Mouse (Mus musculus): ENCODE measurements around the gene Pea15a. TPM values are rescaled to one million over a fixed set of nuclear protein-coding genes. Genes with fewer than 3 reads are reported as not detected.

The Pea15a gene
- polyA plus RNA-seq, 1 experiment from 2014 or later, result 91.8 TPM

DNA sequence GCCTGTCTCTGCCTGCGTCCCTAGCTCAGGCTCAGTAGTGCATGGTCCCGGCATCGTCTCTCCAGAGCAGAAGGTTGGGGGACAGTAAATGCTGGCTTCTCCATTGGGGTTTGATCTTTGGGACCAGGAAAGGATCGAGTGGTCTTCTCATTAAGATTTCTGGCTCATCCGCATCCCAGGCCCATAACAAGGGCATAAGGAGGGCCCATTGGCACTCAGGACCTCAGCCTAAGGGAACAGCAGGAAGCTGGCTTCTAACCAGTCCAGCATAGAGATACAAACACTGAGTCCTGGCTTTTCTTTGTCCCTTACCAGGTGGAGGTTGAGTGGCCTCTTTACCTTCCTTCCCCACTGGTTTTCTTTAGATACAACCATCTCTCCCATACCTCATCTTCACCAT, 8.8 kb downstream of the Pea15a start:
- Histone ChIP-seq H3K36me3 (ENCODE audit: insufficient read depth, low read length) (peaks cover 64% of the 10 kb centered on the region), H3K4me3 (replicated peaks; ENCODE audit: low read depth, low read length) (no peak overlapping the region), H3K9me3 (replicated peaks; ENCODE audit: low read length) (no peaks in the 10 kb centered on the region), H3K4me1 (replicated peaks; ENCODE audit: insufficient read depth, low read length) (peaks cover 18% of the 10 kb centered on the region), H3K27ac (no peak overlapping the region), H3K4me2 (ENCODE audit: low read length) (no peak overlapping the region), H3K27me3 (ENCODE audit: insufficient read depth, low read length) (no peaks in the 10 kb centered on the region), H3K9ac (ENCODE audit: low read depth, low read length) (no peak overlapping the region)
- WGBS, result 85% methylated on average over 5 of the region's 5 CpGs
- no peak for TF ChIP-seq CTCF (IDR thresholded peaks at IDR 0.05; ENCODE audit: low read depth)
- ATAC-seq (replicated peaks; ENCODE audit: low FRiP score, low read depth), result no peak
- DNase-seq (ENCODE audit: low spot score), result no peak

DNA sequence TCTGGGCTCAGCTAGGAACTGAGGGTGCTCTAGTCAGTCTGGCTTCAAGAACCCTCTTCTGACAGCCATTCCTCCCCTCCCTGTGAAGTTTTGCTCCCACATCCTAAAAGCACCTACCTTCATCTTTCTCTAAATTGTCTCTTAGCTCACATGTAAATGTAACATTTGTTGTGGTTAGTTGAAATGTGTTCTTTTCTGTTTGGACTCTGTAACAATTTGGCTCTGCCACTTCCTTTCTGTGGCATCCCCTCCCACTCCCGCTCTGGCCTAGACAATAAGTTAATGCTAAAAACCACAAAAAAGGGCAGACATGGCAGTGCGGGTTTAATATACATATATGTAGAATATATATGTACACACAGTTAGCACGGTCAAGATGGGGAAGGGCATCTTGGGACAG, 9.5 kb downstream of the Pea15a start:
- Histone ChIP-seq H3K36me3 (ENCODE audit: insufficient read depth, low read length) (peaks cover 71% of the 10 kb centered on the region), H3K9me3 (replicated peaks; ENCODE audit: low read length) (no peaks in the 10 kb centered on the region), H3K4me2 (ENCODE audit: low read length) (no peak overlapping the region), H3K4me3 (replicated peaks; ENCODE audit: low read depth, low read length) (no peak overlapping the region), H3K27ac (no peak overlapping the region), H3K9ac (ENCODE audit: low read depth, low read length) (no peak overlapping the region), H3K4me1 (replicated peaks; ENCODE audit: insufficient read depth, low read length) (peaks cover 11% of the 10 kb centered on the region), H3K27me3 (ENCODE audit: insufficient read depth, low read length) (no peaks in the 10 kb centered on the region)
- WGBS, result 88% methylated on average over 3 of the region's 3 CpGs
- ATAC-seq (replicated peaks; ENCODE audit: low FRiP score, low read depth) (no peak), DNase-seq (ENCODE audit: low spot score) (no peak)
- no peak for TF ChIP-seq CTCF (IDR thresholded peaks at IDR 0.05; ENCODE audit: low read depth)

DNA sequence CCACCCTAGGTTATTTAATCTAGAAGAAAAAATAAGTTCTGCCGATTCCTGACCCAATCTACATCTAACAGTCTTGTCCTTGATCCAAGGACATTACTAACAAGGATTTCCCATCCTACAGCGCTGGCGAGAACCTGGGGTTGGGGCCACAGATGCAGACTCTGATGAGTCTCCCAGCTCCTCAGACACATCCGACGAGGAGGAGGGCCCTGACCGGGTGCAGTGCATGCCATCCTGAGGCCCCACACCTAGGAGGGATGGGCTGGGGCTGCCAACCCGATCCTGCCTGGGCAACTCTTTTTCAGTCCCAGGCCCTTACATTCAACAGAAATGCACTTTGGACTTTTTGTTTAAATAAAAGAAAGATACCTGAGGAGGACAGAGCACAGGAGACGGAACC, 12.2 kb downstream of the Pea15a start:
- Histone ChIP-seq H3K9me3 (replicated peaks; ENCODE audit: low read length) (no peaks in the 10 kb centered on the region), H3K27me3 (ENCODE audit: insufficient read depth, low read length) (no peaks in the 10 kb centered on the region), H3K9ac (ENCODE audit: low read depth, low read length) (no peak overlapping the region), H3K4me2 (ENCODE audit: low read length) (no peak overlapping the region), H3K4me3 (replicated peaks; ENCODE audit: low read depth, low read length) (no peak overlapping the region), H3K27ac (no peak overlapping the region), H3K36me3 (ENCODE audit: insufficient read depth, low read length) (peaks cover 84% of the 10 kb centered on the region), H3K4me1 (replicated peaks; ENCODE audit: insufficient read depth, low read length) (no peaks in the 10 kb centered on the region)
- DNase-seq (ENCODE audit: low spot score) (no peak), ATAC-seq (replicated peaks; ENCODE audit: low FRiP score, low read depth) (no peak)
- TF ChIP-seq CTCF (IDR thresholded peaks at IDR 0.05; ENCODE audit: low read depth), result no peak
- WGBS, result 75% methylated on average over 8 of the region's 8 CpGs

DNA sequence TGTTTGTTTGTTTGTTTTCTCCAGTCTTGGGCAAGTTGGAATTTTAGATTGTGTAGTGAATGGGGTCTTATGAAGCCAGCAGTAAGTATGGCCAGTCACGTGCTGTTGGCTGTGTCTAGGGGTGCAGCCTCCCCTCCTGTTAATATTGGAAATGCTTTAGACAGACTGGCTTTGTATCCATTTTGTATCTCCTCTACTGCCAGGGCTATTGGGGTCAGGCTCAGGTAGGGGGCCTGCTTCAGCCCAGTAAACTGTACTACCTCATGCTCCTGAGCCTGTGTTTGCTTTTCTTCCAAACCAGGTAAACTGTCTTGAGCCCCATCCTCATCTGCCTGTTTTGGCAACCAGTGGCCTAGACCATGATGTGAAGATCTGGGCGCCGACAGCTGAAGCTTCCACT, 14.4 kb downstream of the Pea15a start:
- TF ChIP-seq CTCF (IDR thresholded peaks at IDR 0.05; ENCODE audit: low read depth), result no peak
- Histone ChIP-seq H3K9ac (ENCODE audit: low read depth, low read length) (no peak overlapping the region), H3K4me1 (replicated peaks; ENCODE audit: insufficient read depth, low read length) (no peaks in the 10 kb centered on the region), H3K27me3 (ENCODE audit: insufficient read depth, low read length) (no peaks in the 10 kb centered on the region), H3K4me2 (ENCODE audit: low read length) (no peak overlapping the region), H3K27ac (no peak overlapping the region), H3K4me3 (replicated peaks; ENCODE audit: low read depth, low read length) (no peak overlapping the region), H3K36me3 (ENCODE audit: insufficient read depth, low read length) (peaks cover 81% of the 10 kb centered on the region), H3K9me3 (replicated peaks; ENCODE audit: low read length) (no peaks in the 10 kb centered on the region)
- DNase-seq (ENCODE audit: low spot score), result no peak
- 90% methylated on average over 3 of the region's 3 CpGs for WGBS
- ATAC-seq (replicated peaks; ENCODE audit: low FRiP score, low read depth), result no peak

DNA sequence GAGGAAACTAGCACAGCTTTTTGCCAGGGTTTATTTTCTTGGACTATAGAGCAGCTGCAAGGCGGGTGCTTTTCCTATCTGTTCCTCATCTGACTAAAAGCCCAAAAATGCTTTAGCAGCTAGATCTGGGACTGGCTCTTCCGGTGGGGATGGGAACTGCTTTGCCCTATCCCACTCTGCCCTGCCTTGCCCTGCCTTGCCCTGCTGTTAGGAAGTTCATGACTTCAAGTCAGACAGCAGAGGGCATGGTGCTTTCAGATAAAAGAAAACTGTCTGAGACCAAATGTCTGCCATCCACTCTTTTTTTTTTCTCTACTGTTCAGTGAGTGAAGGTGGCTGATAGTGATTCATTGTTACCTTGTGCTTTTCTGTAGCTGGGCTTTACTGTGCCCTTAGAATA, 15.0 kb downstream of the Pea15a start:
- Histone ChIP-seq H3K9ac (ENCODE audit: low read depth, low read length) (no peak overlapping the region), H3K4me3 (replicated peaks; ENCODE audit: low read depth, low read length) (no peak overlapping the region), H3K27me3 (ENCODE audit: insufficient read depth, low read length) (no peaks in the 10 kb centered on the region), H3K36me3 (ENCODE audit: insufficient read depth, low read length) (peaks cover 77% of the 10 kb centered on the region), H3K4me2 (ENCODE audit: low read length) (no peak overlapping the region), H3K9me3 (replicated peaks; ENCODE audit: low read length) (no peaks in the 10 kb centered on the region), H3K4me1 (replicated peaks; ENCODE audit: insufficient read depth, low read length) (no peaks in the 10 kb centered on the region), H3K27ac (no peak overlapping the region)
- 78% methylated on average over 2 of the region's 2 CpGs for WGBS
- no peak for DNase-seq (ENCODE audit: low spot score)
- no peak for ATAC-seq (replicated peaks; ENCODE audit: low FRiP score, low read depth)
- TF ChIP-seq CTCF (IDR thresholded peaks at IDR 0.05; ENCODE audit: low read depth), result peak; percentile 26; the same call in 1 of the 2 replicates

DNA sequence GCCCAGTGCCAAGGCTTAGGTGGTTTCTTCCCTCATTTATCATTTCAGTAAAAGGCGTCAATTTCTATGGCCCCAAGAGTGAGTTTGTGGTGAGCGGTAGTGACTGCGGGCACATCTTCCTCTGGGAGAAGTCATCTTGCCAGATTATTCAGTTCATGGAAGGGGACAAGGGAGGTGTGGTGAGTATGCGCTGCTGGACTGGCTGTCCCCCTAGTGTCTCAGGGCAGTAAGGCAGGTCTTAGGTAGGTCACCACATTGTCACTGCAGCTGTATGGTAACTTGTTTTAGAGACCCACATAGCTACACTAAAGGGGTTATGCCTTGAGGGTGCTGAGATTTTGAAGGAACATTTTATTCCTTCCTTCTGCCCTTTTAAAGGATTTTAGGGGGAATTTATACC, 17.7 kb downstream of the Pea15a start:
- peak; percentile 61 for TF ChIP-seq CTCF (IDR thresholded peaks at IDR 0.05; ENCODE audit: low read depth)
- no peak overlapping the region for H3K4me3 ChIP-seq (replicated peaks; ENCODE audit: low read depth, low read length)
- no peak overlapping the region for H3K4me2 ChIP-seq (ENCODE audit: low read length)
- peak; percentile 68 for DNase-seq (ENCODE audit: low spot score)
- peak; percentile 56; the same call in 1 of the 2 replicates for ATAC-seq (replicated peaks; ENCODE audit: low FRiP score, low read depth)
- WGBS, result 71% methylated on average over 4 of the region's 4 CpGs
- H3K27me3 ChIP-seq (ENCODE audit: insufficient read depth, low read length), result no peaks in the 10 kb centered on the region
- no peak overlapping the region for H3K9ac ChIP-seq (ENCODE audit: low read depth, low read length)
- peaks cover 56% of the 10 kb centered on the region for H3K36me3 ChIP-seq (ENCODE audit: insufficient read depth, low read length)
- H3K27ac ChIP-seq, result no peak overlapping the region
- no peaks in the 10 kb centered on the region for H3K4me1 ChIP-seq (replicated peaks; ENCODE audit: insufficient read depth, low read length)
- H3K9me3 ChIP-seq (replicated peaks; ENCODE audit: low read length), result no peaks in the 10 kb centered on the region
